Mouse (Mus musculus) kidney, adult 2 months (tissue): ENCODE results near the gene Cep170b. TPM values are rescaled to one million over a fixed set of nuclear protein-coding genes. Genes with fewer than 3 reads are reported as not detected.

Source experiments
- DNase-seq: peaks from one replicate; pipeline ENCODE4 v3.0.0; 2021
- H3K27ac ChIP-seq: fragments of 200-500 bp; 2 replicates; pipeline ENCODE4 v1.5.1; 2012; ENCODE audit warnings: low read depth, low read length, control low read depth, inconsistent platforms; ENCODE audit not compliant: insufficient read depth
- H3K27me3 ChIP-seq: fragments of 200-500 bp; replicated peaks from 2 replicates; pipeline ENCODE4 v1.6.1; 2012; ENCODE audit warnings: mild to moderate bottlenecking, moderate library complexity, low read length, inconsistent platforms; ENCODE audit not compliant: control insufficient read depth, insufficient read depth
- H3K36me3 ChIP-seq: fragments of 200-500 bp; 2 replicates; pipeline ENCODE4 v1.6.1; 2012; ENCODE audit warnings: mild to moderate bottlenecking, moderate library complexity, low read length, inconsistent platforms; ENCODE audit not compliant: control insufficient read depth, insufficient read depth
- H3K4me1 ChIP-seq: fragments of 200-500 bp; 2 replicates; pipeline ENCODE4 v1.6.1; 2011; ENCODE audit warnings: low read length; ENCODE audit not compliant: control insufficient read depth, insufficient read depth
- H3K4me3 ChIP-seq: fragments of 200-500 bp; 2 replicates; pipeline ENCODE4 v1.5.1; 2011; ENCODE audit warnings: mild to moderate bottlenecking, low read depth, low read length, control low read depth; ENCODE audit not compliant: insufficient read depth
- CTCF ChIP-seq: fragments of 200-500 bp; conservative IDR thresholded peaks from 2 replicates; pipeline ENCODE4 v1.5.1; 2011; ENCODE audit warnings: low read depth, mild to moderate bottlenecking, control low read depth, low read length, moderate library complexity, mixed read lengths; ENCODE audit not compliant: insufficient read depth, insufficient read length
- POLR2A ChIP-seq: fragments of 200-500 bp; IDR thresholded peaks from one replicate; pipeline ENCODE4 v1.6.1; 2011; ENCODE audit warnings: low read depth, low read length, control low read depth
- WGBS: fragments of 180-500 bp; shearing (Covaris S2); methylation state at CpG from one replicate; pipeline ENCODE4 v1.1.7; 2018; 5-methylcytosine and 5-hydroxymethylcytosine counted together
- polyA plus RNA-seq: library from polyadenylated mRNA; depleted of rRNA; stranded (reverse); fragments of >200 nt; gene quantifications from 2 replicates; pipeline ENCODE4 v1.2.3, GENCODE M21; 2012

The Cep170b gene
- polyA plus RNA-seq, 1 experiment: 63.4 TPM

DNA sequence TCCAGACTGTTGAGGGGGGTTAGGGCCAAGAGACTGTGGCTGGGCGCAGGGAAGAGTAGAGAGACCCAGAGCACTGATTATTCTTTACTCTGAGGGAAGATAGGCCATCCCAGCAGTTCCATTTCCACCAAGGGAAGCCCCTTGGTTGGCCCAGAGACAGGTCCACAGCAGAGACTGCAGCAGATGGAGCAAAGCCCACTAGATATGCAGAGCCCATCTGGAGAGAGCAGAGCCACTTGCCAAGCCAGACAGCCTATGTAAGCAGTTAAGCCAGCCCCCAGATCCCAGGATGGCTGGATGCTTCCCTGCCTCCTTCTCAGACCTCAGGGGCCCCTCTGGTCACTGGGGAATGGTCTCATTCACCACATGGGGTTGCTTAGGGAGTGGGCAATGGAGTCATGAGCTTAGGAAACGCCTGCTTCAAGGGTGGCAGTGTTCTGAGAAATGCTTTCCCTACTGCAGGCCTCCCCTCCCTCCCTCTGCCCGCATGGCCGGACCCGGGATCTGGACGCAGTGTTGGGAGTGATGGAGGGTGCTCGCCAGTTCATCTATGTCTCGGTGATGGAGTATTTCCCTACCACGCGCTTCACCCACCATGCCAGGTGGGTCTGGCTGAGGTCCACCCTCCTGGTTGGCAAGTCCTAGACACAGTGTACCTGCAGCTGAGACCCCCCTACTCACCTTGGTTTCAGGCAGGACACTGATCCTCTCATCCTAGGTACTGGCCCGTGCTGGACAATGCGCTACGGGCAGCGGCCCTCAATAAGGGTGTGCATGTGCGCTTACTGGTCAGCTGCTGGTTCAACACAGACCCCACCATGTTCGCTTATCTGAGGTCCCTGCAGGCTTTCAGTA lies 47.0 kb downstream of the Cep170b start:
- H3K27me3 ChIP-seq: no peaks in the 10 kb centered on the region
- H3K36me3 ChIP-seq: no peaks in the 10 kb centered on the region
- H3K4me1 ChIP-seq: no peaks in the 10 kb centered on the region
- TF ChIP-seq CTCF (no peak), POLR2A (no peak)
- H3K27ac ChIP-seq: no peak overlapping the region
- WGBS: 90% methylated on average over 16 of the region's 16 CpGs
- DNase-seq: no peak
- no peak overlapping the region for H3K4me3 ChIP-seq

DNA sequence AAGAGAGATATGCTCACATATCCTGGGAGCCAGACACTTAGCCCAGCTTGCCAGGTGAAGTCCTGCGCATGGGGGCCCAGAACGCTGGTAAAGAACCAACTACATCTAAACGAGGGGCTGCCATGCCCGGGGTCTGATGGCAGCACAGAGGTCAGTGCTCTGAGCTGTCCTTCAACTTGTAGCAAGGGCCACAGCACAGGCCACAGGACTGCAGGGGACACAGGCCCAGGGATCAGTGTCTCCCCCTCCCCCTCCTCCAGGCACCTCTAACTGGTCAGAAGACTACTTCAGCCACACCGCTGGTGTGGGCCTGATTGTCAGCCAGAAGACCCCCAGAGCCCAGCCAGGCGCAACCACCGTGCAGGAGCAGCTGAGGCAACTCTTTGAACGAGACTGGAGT lies 47.9 kb downstream of the Cep170b start:
- TF ChIP-seq CTCF (no peak), POLR2A (no peak)
- Histone ChIP-seq H3K4me1 (no peaks in the 10 kb centered on the region), H3K27ac (no peak overlapping the region), H3K36me3 (no peaks in the 10 kb centered on the region), H3K27me3 (no peaks in the 10 kb centered on the region), H3K4me3 (no peak overlapping the region)
- no peak for DNase-seq
- WGBS: 79% methylated on average over 8 of the region's 8 CpGs

DNA sequence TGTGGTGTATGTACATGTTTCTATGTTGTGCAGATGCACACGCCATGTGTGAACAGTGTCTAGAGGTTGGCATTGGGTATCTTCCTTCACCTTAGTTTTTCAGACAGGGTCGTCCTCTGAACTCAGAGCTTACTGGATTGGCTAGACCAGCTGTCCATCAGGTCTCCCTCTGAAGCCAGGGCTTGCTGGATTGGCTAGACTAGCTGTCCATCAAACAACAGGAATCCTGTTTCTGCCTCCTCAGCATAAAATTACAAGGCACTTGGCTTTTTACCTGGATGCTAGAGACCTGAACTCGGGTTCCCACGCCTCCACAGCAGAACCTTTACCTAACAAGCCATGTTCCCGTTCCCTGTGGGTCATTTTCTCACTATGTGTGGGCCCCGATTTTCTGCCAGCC lies 48.8 kb downstream of the Cep170b start:
- 88% methylated on average over 6 of the region's 6 CpGs for WGBS
- TF ChIP-seq CTCF (no peak), POLR2A (no peak)
- no peaks in the 10 kb centered on the region for H3K36me3 ChIP-seq
- no peak for DNase-seq
- H3K4me3 ChIP-seq: no peak overlapping the region
- no peak overlapping the region for H3K27ac ChIP-seq
- no peaks in the 10 kb centered on the region for H3K4me1 ChIP-seq
- H3K27me3 ChIP-seq: no peaks in the 10 kb centered on the region

DNA sequence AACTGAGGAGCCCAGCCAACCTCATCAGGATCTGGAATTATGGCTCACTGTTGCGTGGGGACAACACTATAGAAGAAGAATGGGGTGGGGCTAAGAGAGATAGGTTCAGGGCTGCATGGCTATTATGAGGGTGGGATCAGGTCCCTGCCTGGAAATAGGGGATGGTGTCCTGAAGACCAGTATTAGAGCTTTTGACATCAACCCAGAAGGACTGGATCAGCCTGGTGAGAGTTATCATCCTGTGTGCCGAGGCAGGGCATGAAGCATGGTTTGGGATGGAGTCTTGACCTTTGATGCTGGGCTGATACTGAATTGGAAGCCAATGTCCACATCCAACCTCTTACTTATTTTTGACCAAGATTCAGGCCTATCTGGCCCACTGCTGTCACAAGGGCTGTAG lies 49.5 kb downstream of the Cep170b start:
- Histone ChIP-seq H3K27ac (no peak overlapping the region), H3K4me3 (no peak overlapping the region), H3K4me1 (no peaks in the 10 kb centered on the region), H3K27me3 (no peaks in the 10 kb centered on the region), H3K36me3 (no peaks in the 10 kb centered on the region)
- no peak for TF ChIP-seq CTCF
- no peak for TF ChIP-seq POLR2A
- 88% methylated on average over 2 of the region's 2 CpGs for WGBS
- DNase-seq: no peak

DNA sequence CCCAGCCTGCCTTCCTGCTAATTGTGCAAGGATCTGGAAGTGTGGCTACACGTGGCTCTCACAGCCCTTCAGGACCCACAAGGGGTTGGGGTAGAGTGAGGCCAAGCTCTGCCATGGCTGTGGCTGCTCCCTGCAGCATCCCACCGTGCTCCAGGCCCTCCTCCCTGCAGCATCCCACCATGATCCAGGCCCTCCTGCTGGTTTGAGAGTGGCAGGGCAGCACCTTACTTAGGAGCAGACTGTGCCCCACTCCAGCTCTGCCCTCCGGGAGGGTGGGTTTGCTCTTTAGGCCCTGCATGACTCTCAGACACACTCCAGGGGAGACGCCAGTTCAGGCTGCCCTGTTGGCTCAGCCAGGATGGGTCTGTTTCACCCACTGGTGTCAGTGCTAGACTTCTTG lies 50.1 kb downstream of the Cep170b start:
- DNase-seq: no peak
- Histone ChIP-seq H3K4me1 (no peaks in the 10 kb centered on the region), H3K4me3 (no peak overlapping the region), H3K36me3 (no peaks in the 10 kb centered on the region), H3K27ac (no peak overlapping the region), H3K27me3 (no peaks in the 10 kb centered on the region)
- WGBS: 71% methylated on average over 4 of the region's 4 CpGs
- TF ChIP-seq POLR2A: no peak
- TF ChIP-seq CTCF: no peak

DNA sequence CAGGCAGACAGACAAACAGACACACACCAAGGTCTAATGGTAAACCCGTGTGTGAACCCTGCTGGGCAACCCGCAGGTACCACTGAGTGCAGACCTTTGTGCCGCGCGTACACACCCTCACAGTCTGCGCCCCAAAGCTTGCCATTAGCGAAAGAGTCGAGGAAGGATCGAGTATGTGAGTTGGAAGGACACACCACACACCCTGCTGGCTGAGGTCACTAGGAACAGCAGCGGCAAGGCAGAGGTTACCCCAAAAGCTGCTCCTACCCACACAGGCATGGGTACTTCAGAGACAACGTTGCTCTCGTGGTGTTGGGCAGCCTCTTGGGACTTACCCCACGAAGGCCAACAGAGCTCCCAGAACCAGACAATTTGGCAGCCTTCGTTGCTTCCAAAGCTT lies 52.1 kb downstream of the Cep170b start:
- TF ChIP-seq POLR2A: no peak
- TF ChIP-seq CTCF: no peak
- no peaks in the 10 kb centered on the region for H3K36me3 ChIP-seq
- 93% methylated on average over 14 of the region's 14 CpGs for WGBS
- no peak for DNase-seq
- H3K4me3 ChIP-seq: no peak overlapping the region
- H3K27me3 ChIP-seq: no peaks in the 10 kb centered on the region
- H3K27ac ChIP-seq: no peak overlapping the region
- no peaks in the 10 kb centered on the region for H3K4me1 ChIP-seq

DNA sequence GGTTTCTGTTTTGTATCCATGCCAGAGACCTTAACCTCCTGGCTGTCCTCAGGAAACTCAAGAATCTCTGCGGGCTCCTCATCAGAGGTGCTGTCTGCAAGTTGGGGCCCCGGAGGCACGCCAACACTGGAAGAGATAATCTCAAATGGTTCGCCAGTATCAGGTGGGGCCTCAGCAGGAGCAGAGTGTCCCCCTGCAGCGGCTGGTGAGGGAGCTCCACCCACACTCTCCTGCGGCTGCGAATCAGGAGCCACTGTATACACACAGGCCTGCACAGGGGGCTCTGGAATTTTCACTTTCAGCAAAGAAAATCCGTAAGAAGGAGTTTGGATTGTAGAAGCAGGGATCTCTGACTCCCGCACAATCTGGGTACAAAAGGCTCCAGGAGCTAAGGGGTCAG lies 53.1 kb downstream of the Cep170b start:
- DNase-seq: no peak
- 59% methylated on average over 9 of the region's 9 CpGs for WGBS
- H3K4me1 ChIP-seq: no peaks in the 10 kb centered on the region
- H3K4me3 ChIP-seq: no peak overlapping the region
- no peaks in the 10 kb centered on the region for H3K27me3 ChIP-seq
- H3K27ac ChIP-seq: no peak overlapping the region
- TF ChIP-seq POLR2A (no peak), CTCF (no peak)
- no peaks in the 10 kb centered on the region for H3K36me3 ChIP-seq
